Mouse (Mus musculus) 3134 (cell line): ENCODE measurements around the gene Tmem185b.

ENCODE experiments used
- DNase-seq: peaks from one replicate; pipeline ENCODE4 v3.0.0-alpha.2; 2011; ENCODE audit warnings: low spot score; ENCODE audit not compliant: insufficient read length; ENCODE audit errors: extremely low read depth

The Tmem185b gene

GRCm38 (mm10) chr1:119525689-119526591, at the start of gene Tmem185b:
Gene Tmem185b (plus strand): TSS chr1:119526160.
- DNase-seq = peak; percentile 83

- no peak for DNase-seq
These were observed 49.0 kb upstream of the Tmem185b start for GRCm38 (mm10) chr1:119476905-119477353.

GRCm38 (mm10) chr1:119479641-119480040, 46.3 kb upstream of the Tmem185b start:
- DNase-seq = no peak

- no peak for DNase-seq
These were observed 45.3 kb upstream of the Tmem185b start for GRCm38 (mm10) chr1:119480678-119481077.

- no peak for DNase-seq
These were observed 44.6 kb upstream of the Tmem185b start for GRCm38 (mm10) chr1:119481205-119481932.

- no peak for DNase-seq
These were observed 43.1 kb upstream of the Tmem185b start for GRCm38 (mm10) chr1:119482891-119483290.

- no peak for DNase-seq
These were observed 41.5 kb upstream of the Tmem185b start for GRCm38 (mm10) chr1:119484457-119484856.

GRCm38 (mm10) chr1:119485825-119486224, 40.1 kb upstream of the Tmem185b start:
- DNase-seq = no peak

- no peak for DNase-seq
These were observed 37.9 kb upstream of the Tmem185b start for GRCm38 (mm10) chr1:119487917-119488590.

- DNase-seq = no peak
These were observed 35.2 kb upstream of the Tmem185b start for GRCm38 (mm10) chr1:119490765-119491164.

- no peak for DNase-seq
These were observed 33.9 kb upstream of the Tmem185b start for GRCm38 (mm10) chr1:119492097-119492496.

GRCm38 (mm10) chr1:119492505-119492904, 33.5 kb upstream of the Tmem185b start:
- no peak for DNase-seq

- DNase-seq = no peak
These were observed 31.8 kb upstream of the Tmem185b start for GRCm38 (mm10) chr1:119494024-119494711.

- DNase-seq = no peak
These were observed 31.1 kb upstream of the Tmem185b start for GRCm38 (mm10) chr1:119494712-119495395.

- DNase-seq = no peak
These were observed 30.6 kb upstream of the Tmem185b start for GRCm38 (mm10) chr1:119495396-119495775.

- DNase-seq = no peak
These were observed 28.5 kb upstream of the Tmem185b start for GRCm38 (mm10) chr1:119497346-119498004.

GRCm38 (mm10) chr1:119498536-119499231, 27.3 kb upstream of the Tmem185b start:
- DNase-seq = no peak

- DNase-seq = no peak
These were observed 26.5 kb upstream of the Tmem185b start for GRCm38 (mm10) chr1:119499456-119499855.

- no peak for DNase-seq
These were observed 24.1 kb upstream of the Tmem185b start for GRCm38 (mm10) chr1:119501881-119502280.
